Mouse (Mus musculus): ENCODE results near the gene Tnfrsf4. TPM values are rescaled to one million over a fixed set of nuclear protein-coding genes. Genes with fewer than 3 reads are reported as not detected.
A peak's percentile ranks its signal among the peaks of the same experiment; 100 is the strongest.

Gene Tnfrsf4
- polyA plus RNA-seq (2012; rRNA removed), result 68.9 and 81.3 TPM in 2 replicates

DNA sequence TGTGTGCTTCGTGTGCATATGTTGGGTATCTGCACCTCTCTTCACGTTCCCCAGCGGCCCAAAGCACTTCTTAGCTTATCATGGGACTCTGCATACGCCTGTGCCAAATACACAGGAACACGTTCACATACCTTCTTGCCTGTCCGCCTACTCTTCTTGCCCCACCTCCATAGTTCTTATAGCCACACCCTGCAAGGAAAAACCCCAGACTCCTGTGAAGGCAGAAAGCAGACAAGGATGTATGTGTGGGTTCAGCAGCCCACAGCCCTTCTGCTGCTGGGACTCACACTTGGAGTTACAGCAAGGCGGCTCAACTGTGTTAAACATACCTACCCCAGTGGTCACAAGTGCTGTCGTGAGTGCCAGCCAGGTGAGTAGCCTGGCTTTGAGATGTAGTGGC lies at the start of gene Tnfrsf4:
Gene Tnfrsf4 (plus strand): TSS at position 207 of the 400 bp plus-strand sequence.
- Histone ChIP-seq H3K27ac (ENCODE audit: control insufficient read depth, insufficient read depth, low read length) (peak within 1 kb of the TSS; percentile 29; the same call in 1 of the 2 replicates), H3K4me3 (ENCODE audit: control insufficient read depth, insufficient read depth, low read length) (peak within 1 kb of the TSS; percentile 25; the same call in 1 of the 2 replicates), H3K4me1 (replicated peaks; ENCODE audit: control insufficient read depth, insufficient read depth, low read length) (0 out of 2 replicates have a peak, but pooled peaks cover 4% of the 10 kb centered on the region), H3K27me3 (ENCODE audit: control insufficient read depth, insufficient read depth, low read length) (no peaks in the 10 kb centered on the region), H3K36me3 (ENCODE audit: control insufficient read depth, insufficient read depth, low read length) (peaks cover 32% of the 10 kb centered on the region)
- no peak for DNase-seq
- 90% methylated on average over 8 of the region's 8 CpGs for WGBS
- no peak for TF ChIP-seq POLR2A (IDR thresholded peaks at IDR 0.05; ENCODE audit: control insufficient read depth, extremely low read depth, insufficient read depth, low read length, poor library complexity)
- TF ChIP-seq CTCF (IDR thresholded peaks at IDR 0.05; ENCODE audit: borderline replicate concordance, control insufficient read depth, extremely low read depth, insufficient read depth, low read length, poor library complexity), result no peak

- Histone ChIP-seq H3K4me3 (ENCODE audit: control insufficient read depth, insufficient read depth, low read length) (no peak overlapping the region), H3K27me3 (ENCODE audit: control insufficient read depth, insufficient read depth, low read length) (no peaks in the 10 kb centered on the region), H3K27ac (ENCODE audit: control insufficient read depth, insufficient read depth, low read length) (no peak overlapping the region), H3K4me1 (replicated peaks; ENCODE audit: control insufficient read depth, insufficient read depth, low read length) (peaks cover 9% of the 10 kb centered on the region), H3K36me3 (ENCODE audit: control insufficient read depth, insufficient read depth, low read length) (no peaks in the 10 kb centered on the region)
- WGBS, result 98% methylated on average over 11 of the region's 11 CpGs
- no peak for DNase-seq
- TF ChIP-seq POLR2A (IDR thresholded peaks at IDR 0.05; ENCODE audit: control insufficient read depth, extremely low read depth, insufficient read depth, low read length, poor library complexity), result no peak
- TF ChIP-seq CTCF (IDR thresholded peaks at IDR 0.05; ENCODE audit: borderline replicate concordance, control insufficient read depth, extremely low read depth, insufficient read depth, low read length, poor library complexity), result no peak
These were observed 49.2 kb upstream of the Tnfrsf4 start for GRCm38 (mm10) chr4:155964396-155964795.

DNA sequence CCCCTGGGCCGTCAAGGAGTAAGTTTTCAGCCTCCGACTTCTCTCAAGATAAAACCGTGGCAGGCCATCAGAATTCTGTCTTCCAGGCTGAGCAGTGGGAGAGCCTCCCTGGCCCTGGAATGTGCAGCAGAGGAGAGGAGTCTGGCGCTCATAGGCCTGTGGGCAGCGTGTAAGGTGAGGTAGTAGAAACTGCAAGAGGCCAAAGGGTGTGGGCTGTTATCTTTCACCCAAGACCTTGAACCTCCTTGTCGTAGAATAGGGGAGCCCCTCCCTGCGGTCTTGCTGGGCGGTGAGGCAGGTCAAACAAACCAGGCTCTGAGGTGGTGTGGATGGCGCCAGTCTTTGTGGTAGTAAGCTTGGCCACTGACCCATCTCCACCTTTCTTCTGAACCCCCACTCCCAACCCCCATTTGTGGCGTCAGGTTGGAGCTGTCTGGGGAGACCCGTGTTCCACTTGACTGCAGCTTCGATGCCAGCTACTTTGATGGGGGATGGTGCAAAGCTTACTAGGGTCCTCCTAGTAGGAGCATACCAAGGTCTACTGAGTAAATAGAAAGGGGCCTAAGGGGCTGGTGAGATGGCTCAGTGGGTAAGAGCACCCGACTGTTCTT lies 44.5 kb upstream of the Tnfrsf4 start:
- TF ChIP-seq CTCF (IDR thresholded peaks at IDR 0.05; ENCODE audit: borderline replicate concordance, control insufficient read depth, extremely low read depth, insufficient read depth, low read length, poor library complexity) (no peak), POLR2A (IDR thresholded peaks at IDR 0.05; ENCODE audit: control insufficient read depth, extremely low read depth, insufficient read depth, low read length, poor library complexity) (no peak)
- no peaks in the 10 kb centered on the region for H3K4me1 ChIP-seq (replicated peaks; ENCODE audit: control insufficient read depth, insufficient read depth, low read length)
- no peaks in the 10 kb centered on the region for H3K27me3 ChIP-seq (ENCODE audit: control insufficient read depth, insufficient read depth, low read length)
- no peak for DNase-seq
- H3K4me3 ChIP-seq (ENCODE audit: control insufficient read depth, insufficient read depth, low read length), result no peak overlapping the region
- H3K27ac ChIP-seq (ENCODE audit: control insufficient read depth, insufficient read depth, low read length), result no peak overlapping the region
- no peaks in the 10 kb centered on the region for H3K36me3 ChIP-seq (ENCODE audit: control insufficient read depth, insufficient read depth, low read length)
- WGBS, result 97% methylated on average over 13 of the region's 13 CpGs

DNA sequence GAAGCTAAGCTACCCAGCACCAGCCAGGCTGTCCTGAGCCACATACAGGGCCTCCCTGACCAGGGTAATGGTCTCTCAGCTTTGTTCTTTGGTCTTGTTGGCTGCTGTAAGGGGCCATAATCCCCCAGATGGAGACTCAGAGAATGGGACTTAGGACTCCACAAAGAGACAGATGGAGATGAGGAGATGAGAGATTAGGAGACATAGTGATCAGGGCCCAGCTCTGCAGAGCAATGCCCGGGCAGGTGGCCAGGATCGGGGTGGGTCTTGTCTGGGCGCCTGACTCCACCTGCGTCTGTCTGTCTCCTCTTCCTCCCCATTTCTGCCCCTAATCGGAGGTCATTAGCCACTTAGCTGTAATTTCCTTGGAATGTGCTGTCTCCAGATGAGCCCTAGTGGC lies 43.4 kb upstream of the Tnfrsf4 start:
- DNase-seq, result no peak
- no peak overlapping the region for H3K27ac ChIP-seq (ENCODE audit: control insufficient read depth, insufficient read depth, low read length)
- no peaks in the 10 kb centered on the region for H3K36me3 ChIP-seq (ENCODE audit: control insufficient read depth, insufficient read depth, low read length)
- H3K27me3 ChIP-seq (ENCODE audit: control insufficient read depth, insufficient read depth, low read length), result no peaks in the 10 kb centered on the region
- no peaks in the 10 kb centered on the region for H3K4me1 ChIP-seq (replicated peaks; ENCODE audit: control insufficient read depth, insufficient read depth, low read length)
- no peak overlapping the region for H3K4me3 ChIP-seq (ENCODE audit: control insufficient read depth, insufficient read depth, low read length)
- whole genome bisulfite sequencing, result 95% methylated on average over 5 of the region's 5 CpGs
- TF ChIP-seq POLR2A (IDR thresholded peaks at IDR 0.05; ENCODE audit: control insufficient read depth, extremely low read depth, insufficient read depth, low read length, poor library complexity) (no peak), CTCF (IDR thresholded peaks at IDR 0.05; ENCODE audit: borderline replicate concordance, control insufficient read depth, extremely low read depth, insufficient read depth, low read length, poor library complexity) (no peak)

GRCm38 (mm10) chr4:155972651-155973050 lies 41.0 kb upstream of the Tnfrsf4 start:
- TF ChIP-seq CTCF (IDR thresholded peaks at IDR 0.05; ENCODE audit: borderline replicate concordance, control insufficient read depth, extremely low read depth, insufficient read depth, low read length, poor library complexity) (no peak), POLR2A (IDR thresholded peaks at IDR 0.05; ENCODE audit: control insufficient read depth, extremely low read depth, insufficient read depth, low read length, poor library complexity) (no peak)
- Histone ChIP-seq H3K4me1 (replicated peaks; ENCODE audit: control insufficient read depth, insufficient read depth, low read length) (no peaks in the 10 kb centered on the region), H3K36me3 (ENCODE audit: control insufficient read depth, insufficient read depth, low read length) (no peaks in the 10 kb centered on the region), H3K27me3 (ENCODE audit: control insufficient read depth, insufficient read depth, low read length) (no peaks in the 10 kb centered on the region), H3K27ac (ENCODE audit: control insufficient read depth, insufficient read depth, low read length) (no peak overlapping the region), H3K4me3 (ENCODE audit: control insufficient read depth, insufficient read depth, low read length) (no peak overlapping the region)
- WGBS, result 98% methylated on average over 6 of the region's 6 CpGs
- DNase-seq, result no peak

DNA sequence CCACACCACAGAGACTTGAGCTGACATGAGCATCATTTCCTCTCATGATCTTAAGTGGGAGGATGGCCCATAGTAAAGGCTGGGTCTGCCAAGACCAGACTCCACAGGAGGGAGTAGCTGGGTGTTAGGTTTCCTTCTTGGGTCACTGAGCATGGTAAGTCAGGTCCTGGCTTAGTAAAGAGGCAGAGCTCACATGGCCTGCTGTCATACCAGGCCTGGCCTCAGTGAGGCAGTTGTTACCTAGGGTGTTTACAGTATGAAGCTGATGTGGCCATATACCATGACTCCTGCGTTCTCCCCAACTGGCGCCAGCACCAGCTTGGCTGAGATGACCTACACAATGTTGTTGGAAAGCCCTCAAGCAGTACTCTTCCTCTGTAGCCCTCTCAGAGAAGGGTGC lies 40.4 kb upstream of the Tnfrsf4 start:
- no peak overlapping the region for H3K27ac ChIP-seq (ENCODE audit: control insufficient read depth, insufficient read depth, low read length)
- no peak for TF ChIP-seq POLR2A (IDR thresholded peaks at IDR 0.05; ENCODE audit: control insufficient read depth, extremely low read depth, insufficient read depth, low read length, poor library complexity)
- no peak for TF ChIP-seq CTCF (IDR thresholded peaks at IDR 0.05; ENCODE audit: borderline replicate concordance, control insufficient read depth, extremely low read depth, insufficient read depth, low read length, poor library complexity)
- WGBS, result 89% methylated on average over 2 of the region's 2 CpGs
- DNase-seq, result no peak
- no peaks in the 10 kb centered on the region for H3K27me3 ChIP-seq (ENCODE audit: control insufficient read depth, insufficient read depth, low read length)
- H3K4me3 ChIP-seq (ENCODE audit: control insufficient read depth, insufficient read depth, low read length), result no peak overlapping the region
- H3K36me3 ChIP-seq (ENCODE audit: control insufficient read depth, insufficient read depth, low read length), result no peaks in the 10 kb centered on the region
- H3K4me1 ChIP-seq (replicated peaks; ENCODE audit: control insufficient read depth, insufficient read depth, low read length), result no peaks in the 10 kb centered on the region

Data from thymus, adult 2 months (tissue).